Mouse (Mus musculus) testis, adult 2 months (tissue): ENCODE measurements around the gene Crat. TPM values are rescaled to one million over a fixed set of nuclear protein-coding genes. Genes with fewer than 3 reads are reported as not detected.

Experiments used
- H3K27ac ChIP-seq: fragments of 200-500 bp; 2 replicates; pipeline ENCODE4 v1.5.1; 2012; ENCODE audit warnings: low read depth, low read length; ENCODE audit not compliant: control insufficient read depth, insufficient read depth
- H3K27me3 ChIP-seq: fragments of 200-500 bp; 2 replicates; pipeline ENCODE4 v1.6.1; 2012; ENCODE audit warnings: mild to moderate bottlenecking, low read length, moderate library complexity; ENCODE audit not compliant: control insufficient read depth, insufficient read depth
- H3K36me3 ChIP-seq: fragments of 200-500 bp; 2 replicates; pipeline ENCODE4 v1.6.1; 2012; ENCODE audit warnings: mild to moderate bottlenecking, low read length; ENCODE audit not compliant: control insufficient read depth, insufficient read depth
- H3K4me1 ChIP-seq: fragments of 200-500 bp; 2 replicates; pipeline ENCODE4 v1.6.1; 2012; ENCODE audit warnings: low read length; ENCODE audit not compliant: control insufficient read depth, insufficient read depth
- H3K4me3 ChIP-seq: fragments of 200-500 bp; 2 replicates; pipeline ENCODE4 v1.5.1; 2012; ENCODE audit warnings: low read depth, mild to moderate bottlenecking, low read length, moderate library complexity, mixed read lengths; ENCODE audit not compliant: control insufficient read depth
- CTCF ChIP-seq: fragments of 200-500 bp; IDR thresholded peaks from 2 replicates; pipeline ENCODE4 v1.5.1; 2012; ENCODE audit warnings: low read depth, mild to moderate bottlenecking, inconsistent platforms, low read length, moderate library complexity; ENCODE audit not compliant: control insufficient read depth, insufficient read depth, insufficient replicate concordance
- POLR2A ChIP-seq: fragments of 200-500 bp; IDR thresholded peaks from 2 replicates; pipeline ENCODE4 v1.6.1; 2012; ENCODE audit warnings: low read depth, mild to moderate bottlenecking, inconsistent platforms, low read length, moderate library complexity; ENCODE audit not compliant: control insufficient read depth
- polyA plus RNA-seq: library from polyadenylated mRNA; depleted of rRNA; stranded (reverse); fragments of >200 nt; gene quantifications from 2 replicates; pipeline ENCODE4 v1.2.3, GENCODE M21; 2012

The Crat gene
- polyA plus RNA-seq, 1 experiment, result 591 TPM

DNA sequence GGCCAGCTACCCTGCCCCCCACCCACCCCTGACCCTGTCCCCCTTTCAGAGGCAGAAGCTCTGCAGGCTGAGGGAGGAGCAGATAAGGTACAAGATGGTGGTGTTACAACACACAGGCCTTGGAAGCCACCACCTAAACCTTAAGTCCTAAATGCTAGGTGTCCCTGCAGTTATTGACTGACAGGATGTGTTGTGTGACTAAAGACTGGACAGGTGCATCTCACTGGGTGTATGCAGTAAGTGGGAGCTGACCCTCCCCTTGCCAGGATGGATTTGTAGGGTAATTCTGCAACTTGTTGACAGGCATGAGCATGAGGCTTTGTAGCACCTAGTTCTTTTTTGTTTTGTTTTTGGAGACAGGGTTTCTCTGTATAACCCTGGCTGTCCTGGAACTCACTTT lies 28.8 kb upstream of the Crat start:
- no peaks in the 10 kb centered on the region for H3K27me3 ChIP-seq
- H3K4me1 ChIP-seq, result peaks cover 14% of the 10 kb centered on the region
- H3K4me3 ChIP-seq, result no peak overlapping the region
- no peak for TF ChIP-seq CTCF
- TF ChIP-seq POLR2A, result no peak
- no peak overlapping the region for H3K27ac ChIP-seq
- H3K36me3 ChIP-seq, result peaks cover 6% of the 10 kb centered on the region

DNA sequence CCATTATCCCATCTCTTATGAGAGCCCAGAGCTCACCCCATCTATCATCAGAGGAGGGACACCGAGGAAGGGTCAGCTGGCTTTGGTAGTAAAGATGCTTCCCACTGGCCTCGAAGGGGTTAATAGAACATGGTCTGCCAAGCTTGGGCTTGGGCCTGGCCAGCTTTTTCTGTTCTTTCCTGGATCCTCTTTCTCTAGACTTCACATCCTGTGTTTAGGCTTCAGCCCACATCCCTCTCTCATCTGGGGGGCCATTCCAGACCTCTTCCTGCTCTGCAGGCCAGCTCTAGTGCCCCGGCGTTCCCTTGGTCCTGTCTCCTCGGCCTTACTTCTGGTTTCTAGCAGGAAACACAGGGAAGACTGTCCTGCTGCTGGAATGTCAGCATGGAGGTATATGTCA lies 28.4 kb upstream of the Crat start:
- no peaks in the 10 kb centered on the region for H3K27me3 ChIP-seq
- H3K27ac ChIP-seq, result no peak overlapping the region
- peaks cover 14% of the 10 kb centered on the region for H3K4me1 ChIP-seq
- no peak overlapping the region for H3K4me3 ChIP-seq
- no peak for TF ChIP-seq POLR2A
- no peak for TF ChIP-seq CTCF
- peaks cover 9% of the 10 kb centered on the region for H3K36me3 ChIP-seq

DNA sequence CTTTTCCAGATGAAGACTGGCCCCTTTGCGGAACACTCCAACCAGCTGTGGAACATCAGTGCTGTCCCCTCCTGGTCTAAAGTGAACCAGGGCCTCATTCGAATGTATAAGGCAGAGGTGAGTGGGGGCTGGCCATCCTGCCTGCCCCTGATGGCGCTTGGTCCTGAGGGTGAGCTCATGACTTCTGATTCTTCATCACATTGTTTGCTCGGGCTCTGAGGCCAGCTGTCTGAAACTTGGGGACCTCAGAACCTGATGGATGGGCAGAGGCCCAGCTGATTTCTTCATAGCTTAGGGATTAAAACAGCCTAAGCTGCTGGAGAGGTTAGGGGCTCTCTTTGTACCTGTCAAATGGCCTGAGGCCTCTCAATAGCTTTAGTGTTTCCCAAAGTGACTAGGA lies 27.7 kb upstream of the Crat start:
- peaks cover 14% of the 10 kb centered on the region for H3K4me1 ChIP-seq
- peaks cover 9% of the 10 kb centered on the region for H3K36me3 ChIP-seq
- peak overlapping the region; percentile 92 for H3K27ac ChIP-seq
- no peak for TF ChIP-seq CTCF
- no peak for TF ChIP-seq POLR2A
- no peak overlapping the region for H3K4me3 ChIP-seq
- no peaks in the 10 kb centered on the region for H3K27me3 ChIP-seq

DNA sequence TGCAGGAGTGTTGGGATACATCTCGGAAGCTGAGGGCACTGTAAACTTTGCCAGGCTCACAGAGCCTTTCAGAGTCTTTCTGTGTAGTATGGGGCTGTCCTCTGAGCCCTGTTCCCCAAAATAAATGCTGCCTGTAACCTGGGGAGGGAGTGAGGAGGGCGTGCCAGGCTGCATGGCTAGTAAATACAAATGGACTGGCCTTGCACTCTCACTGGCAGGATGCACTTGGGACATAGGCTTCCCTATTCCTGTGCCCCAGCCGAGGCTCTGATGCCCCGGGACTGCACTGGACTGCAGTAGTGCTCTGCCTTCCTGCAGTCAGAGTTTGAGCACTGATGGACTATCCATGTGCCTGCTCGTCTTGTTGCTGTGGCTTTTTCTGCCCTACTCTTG lies 26.9 kb upstream of the Crat start:
- Histone ChIP-seq H3K4me3 (no peak overlapping the region), H3K36me3 (peaks cover 9% of the 10 kb centered on the region), H3K4me1 (peaks cover 14% of the 10 kb centered on the region), H3K27ac (peak overlapping the region; percentile 92), H3K27me3 (no peaks in the 10 kb centered on the region)
- TF ChIP-seq POLR2A (no peak), CTCF (no peak)

DNA sequence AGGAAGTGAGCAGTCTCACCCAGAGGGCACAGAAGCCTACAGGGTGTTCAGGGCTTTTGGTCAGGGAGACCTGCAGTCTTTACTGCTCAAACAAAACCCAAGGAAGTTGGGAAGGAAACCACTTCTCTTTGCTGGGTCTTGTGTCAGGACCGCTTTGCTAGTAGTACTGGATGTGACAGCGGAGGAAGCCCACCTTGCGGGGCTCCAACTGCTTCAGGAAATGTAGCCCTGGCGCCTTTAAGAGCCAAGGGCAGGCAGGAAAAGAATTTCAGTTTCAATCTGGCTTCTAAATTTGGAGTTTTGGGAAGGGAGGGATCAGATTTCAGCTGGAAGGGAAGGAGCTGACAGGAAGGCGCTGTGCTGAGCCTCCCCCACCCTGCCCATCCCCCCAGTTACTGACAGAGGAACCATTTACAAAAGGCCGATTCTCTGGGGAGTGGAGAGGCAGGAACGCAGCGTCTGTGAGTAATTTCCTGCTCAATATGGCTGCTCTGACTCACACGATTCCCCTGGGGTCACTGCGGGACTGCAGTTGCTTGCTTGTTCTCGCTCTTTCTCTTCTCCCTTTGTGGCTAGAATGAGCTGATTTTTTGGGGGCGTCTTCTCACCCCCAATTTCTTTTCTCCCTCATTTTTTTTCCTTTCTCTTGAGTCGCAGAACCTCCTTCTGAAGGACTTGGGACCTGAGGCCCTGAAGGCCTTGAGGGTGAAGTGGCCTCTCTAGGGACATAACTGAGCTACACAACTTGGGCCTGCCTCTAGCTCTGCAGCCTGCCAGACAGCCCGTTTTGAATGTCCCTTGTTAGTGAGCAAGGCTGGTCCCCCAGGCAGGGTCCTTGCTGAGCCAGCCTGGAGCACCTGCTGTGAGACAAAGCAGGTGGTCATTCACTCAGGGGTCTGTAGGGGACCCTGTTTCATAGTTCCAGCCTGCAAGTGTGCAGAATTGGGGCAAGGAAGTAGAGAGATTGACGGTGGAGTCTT lies 26.2 kb upstream of the Crat start:
- TF ChIP-seq POLR2A (peak; percentile 25; the same call in 1 of the 2 replicates), CTCF (no peak)
- peak overlapping the region; percentile 7 for H3K4me3 ChIP-seq
- peaks cover 11% of the 10 kb centered on the region for H3K36me3 ChIP-seq
- peak overlapping the region; percentile 94 for H3K27ac ChIP-seq
- peaks cover 14% of the 10 kb centered on the region for H3K4me1 ChIP-seq
- H3K27me3 ChIP-seq, result no peaks in the 10 kb centered on the region

DNA sequence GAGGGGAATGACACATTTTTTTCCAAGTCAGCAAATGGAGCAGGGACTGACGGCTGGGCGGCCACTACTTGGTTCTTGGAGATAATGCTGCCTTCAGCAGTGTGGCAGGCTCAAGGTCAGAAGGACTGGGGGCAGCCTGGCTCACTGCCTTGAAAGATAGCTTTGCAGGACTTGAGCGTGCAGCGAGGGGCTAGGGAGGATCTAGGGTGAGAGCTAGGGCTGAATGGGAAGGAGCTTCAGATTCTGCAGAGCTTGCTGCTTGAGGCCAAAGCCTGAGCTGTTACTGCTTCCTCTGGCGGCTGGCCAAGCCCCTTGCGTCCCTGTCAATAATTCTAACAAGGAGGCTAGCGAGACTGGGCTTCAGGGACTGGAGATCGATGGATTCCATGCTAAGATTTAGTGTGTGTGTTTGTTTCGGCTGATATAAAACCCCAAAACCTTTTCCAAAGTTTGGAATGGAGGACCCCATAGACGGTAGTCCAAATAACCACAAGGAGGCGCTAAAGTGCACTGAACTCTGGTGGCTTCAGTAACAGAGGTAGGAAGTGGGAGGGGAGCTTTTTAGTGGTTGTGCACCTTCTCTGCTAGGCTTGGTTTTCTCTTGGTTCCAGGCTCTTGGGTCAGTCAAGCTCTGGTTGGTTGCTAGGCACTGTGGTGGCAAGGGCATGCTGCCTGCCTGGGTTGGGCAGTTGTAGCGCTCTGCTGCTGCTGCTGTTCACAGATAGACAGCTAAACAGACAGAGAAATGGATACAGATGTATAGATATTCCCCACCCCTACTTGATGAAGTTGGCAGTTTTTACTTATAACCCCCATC lies 25.3 kb upstream of the Crat start:
- Histone ChIP-seq H3K36me3 (peaks cover 11% of the 10 kb centered on the region), H3K4me3 (no peak overlapping the region), H3K27ac (peak overlapping the region; percentile 94), H3K4me1 (peaks cover 10% of the 10 kb centered on the region), H3K27me3 (no peaks in the 10 kb centered on the region)
- TF ChIP-seq CTCF, result no peak
- TF ChIP-seq POLR2A, result peak; percentile 45; the same call in 1 of the 2 replicates

GRCm38 (mm10) chr2:30440211-30440700 lies 24.6 kb upstream of the Crat start:
- TF ChIP-seq CTCF, result no peak
- no peak for TF ChIP-seq POLR2A
- Histone ChIP-seq H3K4me1 (peaks cover 7% of the 10 kb centered on the region), H3K4me3 (no peak overlapping the region), H3K27ac (peak overlapping the region; percentile 94), H3K36me3 (peaks cover 9% of the 10 kb centered on the region), H3K27me3 (no peaks in the 10 kb centered on the region)
